10 mouse cellular contexts compared by ENCODE assay signal in the genomic region with DNA sequence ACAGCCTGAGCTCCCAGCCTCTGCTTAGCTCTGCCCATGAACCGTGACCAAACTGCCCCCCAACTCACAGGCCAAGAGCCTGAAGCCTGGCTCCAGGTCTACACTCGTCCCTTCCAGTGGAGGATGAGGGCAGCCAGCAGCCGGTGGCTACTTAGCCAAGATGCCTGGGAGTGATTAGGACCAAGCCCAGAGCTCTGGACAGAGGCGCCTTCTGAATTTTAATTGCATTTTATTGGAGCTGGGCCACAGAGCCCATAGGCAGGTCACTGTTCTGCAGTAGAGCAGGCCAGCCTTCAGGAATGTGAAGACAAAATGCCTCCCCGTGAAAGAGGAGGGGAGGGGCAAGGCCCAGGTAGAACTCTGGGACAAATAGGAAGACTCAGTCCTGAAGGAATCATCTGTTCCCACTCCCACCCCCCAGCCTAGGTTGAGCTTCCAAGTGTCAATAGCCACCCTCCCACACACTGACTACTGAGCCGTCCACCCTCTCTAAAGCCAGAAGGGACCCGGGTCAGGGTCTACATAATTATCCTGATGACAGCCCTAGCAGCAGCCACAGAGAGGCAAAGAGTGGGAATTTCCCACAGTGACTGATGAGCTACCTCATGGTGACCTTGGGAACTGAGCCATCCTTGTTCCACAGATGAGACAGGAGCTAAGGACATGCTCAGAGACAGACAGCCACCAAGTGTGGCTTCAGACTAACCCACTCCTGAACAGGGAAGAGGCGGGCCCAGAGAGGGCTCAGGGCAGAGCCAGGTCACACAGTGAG. TPM values are rescaled to one million over a fixed set of nuclear protein-coding genes. Genes with fewer than 3 reads are reported as not detected.
DNase-seq lines count a peak whose midpoint lies in the region; ATAC-seq and TF ChIP-seq lines count a peak whose summit lies in the region.
"Had no signal": no experiment of that assay in that cellular context is flagged by ENCODE, and none has a peak within 500 bp of the region (broad histone marks: within the 10 kb centered on the region; RNA-seq: fewer than 3 reads in every experiment).

No protein-coding gene starts in this region.

- intact Hi-C loops in heart, postnatal 36 days (cut with DNase I) = no loop called here
- intact Hi-C loops in heart, postnatal 10 days (cut with DNase I) = no loop called here

- DNase-seq in hindbrain, embryonic 11.5 days (ENCODE audit: low spot score) = no peak
- DNase-seq in embryonic facial prominence, embryonic 11.5 days (ENCODE audit: low spot score) = peak; percentile 7
- DNase-seq in kidney, adult 8-10 months = peak; percentile 36 to 75
- no peak for DNase-seq in limb, embryonic 14.5 days (ENCODE audit: low spot score)
- DNase-seq in heart, postnatal 36 days = no peak
- no peak for DNase-seq in heart, postnatal 10 days

- TF ChIP-seq POLR2A in limb, embryonic 14.5 days (IDR thresholded peaks at IDR 0.05; ENCODE audit: borderline replicate concordance, extremely low read depth, insufficient read depth, insufficient read length) = no peak

- WGBS in hindbrain, embryonic 12.5 days = 72% methylated on average over 8 of the region's 8 CpGs
- 77% methylated on average over 8 of the region's 8 CpGs for WGBS in hindbrain, embryonic 11.5 days
- WGBS in embryonic facial prominence, embryonic 11.5 days = 56% methylated on average over 8 of the region's 8 CpGs
- 35% methylated on average over 8 of the region's 8 CpGs for WGBS in limb, embryonic 14.5 days

- H3K9me3 ChIP-seq in hindbrain, embryonic 12.5 days (replicated peaks) = no peaks in the 10 kb centered on the region
- H3K9me3 ChIP-seq in hindbrain, embryonic 11.5 days (ENCODE audit: control insufficient read depth, low read length) = no peaks in the 10 kb centered on the region
- H3K9me3 ChIP-seq in embryonic facial prominence, embryonic 11.5 days (replicated peaks; ENCODE audit: control insufficient read depth, low read length) = no peaks in the 10 kb centered on the region
- H3K9me3 ChIP-seq in limb, embryonic 14.5 days (ENCODE audit: control insufficient read depth, low read length) = no peaks in the 10 kb centered on the region

- H3K4me3 ChIP-seq in hindbrain, embryonic 12.5 days = no peak overlapping the region
- H3K4me3 ChIP-seq in hindbrain, embryonic 11.5 days (ENCODE audit: low read depth, low read length) = no peak overlapping the region
- H3K4me3 ChIP-seq in embryonic facial prominence, embryonic 11.5 days (ENCODE audit: low read depth, low read length) = no peak overlapping the region
- no peak overlapping the region for H3K4me3 ChIP-seq in limb, embryonic 14.5 days (replicated peaks; ENCODE audit: low read length)

- no peaks in the 10 kb centered on the region for H3K36me3 ChIP-seq in hindbrain, embryonic 12.5 days
- no peaks in the 10 kb centered on the region for H3K36me3 ChIP-seq in hindbrain, embryonic 11.5 days (ENCODE audit: control insufficient read depth, insufficient read depth, low read length)
- no peaks in the 10 kb centered on the region for H3K36me3 ChIP-seq in embryonic facial prominence, embryonic 11.5 days (replicated peaks; ENCODE audit: control insufficient read depth, insufficient read depth, low read depth, low read length)
- no peaks in the 10 kb centered on the region for H3K36me3 ChIP-seq in limb, embryonic 14.5 days (ENCODE audit: control insufficient read depth, insufficient read depth, low read length)

- H3K4me2 ChIP-seq in hindbrain, embryonic 12.5 days (replicated peaks) = no peak overlapping the region
- no peak overlapping the region for H3K4me2 ChIP-seq in hindbrain, embryonic 11.5 days (replicated peaks; ENCODE audit: low read depth, low read length)
- H3K4me2 ChIP-seq in embryonic facial prominence, embryonic 11.5 days (ENCODE audit: low read depth, low read length) = no peak overlapping the region
- H3K4me2 ChIP-seq in limb, embryonic 14.5 days (replicated peaks; ENCODE audit: low read depth, low read length, severe bottlenecking) = no peak overlapping the region

- H3K4me1 ChIP-seq in hindbrain, embryonic 12.5 days = peaks cover 14% of the 10 kb centered on the region; the same call in 1 of the 2 replicates
- no peaks in the 10 kb centered on the region; the same call in 1 of the 2 replicates for H3K4me1 ChIP-seq in hindbrain, embryonic 11.5 days (replicated peaks; ENCODE audit: control insufficient read depth, insufficient read depth, low read length)
- H3K4me1 ChIP-seq in embryonic facial prominence, embryonic 11.5 days (ENCODE audit: control insufficient read depth, insufficient read depth, low read length) = no peaks in the 10 kb centered on the region; the same call in 1 of the 2 replicates
- peaks cover 12% of the 10 kb centered on the region for H3K4me1 ChIP-seq in limb, embryonic 14.5 days (ENCODE audit: control insufficient read depth, insufficient read depth, low read length)

- H3K27ac ChIP-seq in hindbrain, embryonic 12.5 days = no peak overlapping the region
- no peak overlapping the region for H3K27ac ChIP-seq in hindbrain, embryonic 11.5 days (ENCODE audit: low read depth, low read length)
- peak overlapping the region; percentile 13; the same call in 1 of the 2 replicates for H3K27ac ChIP-seq in embryonic facial prominence, embryonic 11.5 days (replicated peaks; ENCODE audit: low read depth, low read length)
- H3K27ac ChIP-seq in limb, embryonic 14.5 days (replicated peaks; ENCODE audit: low read depth, low read length) = 0 out of 2 replicates have a peak overlapping the region, but pooled peaks have one; percentile 56
- H3K27ac ChIP-seq: macrophage had no signal

- no peaks in the 10 kb centered on the region for H3K27me3 ChIP-seq in hindbrain, embryonic 12.5 days
- H3K27me3 ChIP-seq in hindbrain, embryonic 11.5 days (ENCODE audit: control insufficient read depth, insufficient read depth, low read length) = no peaks in the 10 kb centered on the region
- no peaks in the 10 kb centered on the region for H3K27me3 ChIP-seq in embryonic facial prominence, embryonic 11.5 days (ENCODE audit: control insufficient read depth, insufficient read depth, low read length)
- no peaks in the 10 kb centered on the region for H3K27me3 ChIP-seq in limb, embryonic 14.5 days (ENCODE audit: control insufficient read depth, insufficient read depth, low read length)

- ATAC-seq in hindbrain, embryonic 12.5 days (ENCODE audit: low FRiP score) = 0 out of 2 replicates have a peak, but pooled peaks have one; percentile 11
- ATAC-seq in hindbrain, embryonic 11.5 days (ENCODE audit: low FRiP score) = no peak
- no peak for ATAC-seq in embryonic facial prominence, embryonic 11.5 days (replicated peaks; ENCODE audit: insufficient number of reproducible peaks, low FRiP score, low TSS enrichment, low read depth)
- ATAC-seq in limb, embryonic 14.5 days (ENCODE audit: low FRiP score, low read depth) = peak; percentile 71
- ATAC-seq in megakaryocyte, adult 5-6 weeks (ENCODE audit: poor library complexity, severe bottlenecking) = no peak

- H3K9ac ChIP-seq in hindbrain, embryonic 12.5 days = no peak overlapping the region
- no peak overlapping the region; the same call in 1 of the 2 replicates for H3K9ac ChIP-seq in hindbrain, embryonic 11.5 days (ENCODE audit: low read depth, low read length)
- no peak overlapping the region for H3K9ac ChIP-seq in embryonic facial prominence, embryonic 11.5 days (replicated peaks; ENCODE audit: low read length)
- no peak overlapping the region for H3K9ac ChIP-seq in limb, embryonic 14.5 days (ENCODE audit: low read depth, low read length, severe bottlenecking)

RNA-seq across cellular contexts. Expression of a gene that starts 16.6 kb away (rescaled TPM):
- 0.14 and 0.20 TPM in 2 replicates for polyA plus RNA-seq in hindbrain, embryonic 12.5 days (2016; fragmentation: Nextera tagmentation; extraction: Ambion mirVana)
- polyA plus RNA-seq in hindbrain, embryonic 11.5 days (2014; fragmentation: Nextera tagmentation; extraction: Ambion mirVana) = 0.14 and 0.23 TPM in 2 replicates
- 0.45 and 0.52 TPM in 2 replicates for polyA plus RNA-seq in embryonic facial prominence, embryonic 11.5 days (2014; fragmentation: Nextera tagmentation; extraction: Ambion mirVana)
- polyA plus RNA-seq in limb, embryonic 14.5 days (2012; rRNA removed) = 0.53 and 0.59 TPM in 2 replicates
- polyA plus RNA-seq in limb, embryonic 14.5 days (2014; fragmentation: Nextera tagmentation; extraction: Ambion mirVana) = 0.28 and 0.36 TPM in 2 replicates
- under 1 TPM; 0.19 to 0.22 TPM for total RNA-seq in heart, postnatal 36 days (2021)
- not detected in 2 replicates for total RNA-seq in megakaryocyte, adult 5-6 weeks (2015)
- 0.26 TPM in 1 of 2 replicates, not detected in the other for total RNA-seq in megakaryocyte, adult 5-6 weeks (2017)
- under 1 TPM; 0.10 to 0.22 TPM for total RNA-seq in heart, postnatal 10 days (2021)
- total RNA-seq: granulocyte monocyte progenitor cell, adult 5-6 weeks had no signal
- polyA plus RNA-seq: macrophage had no signal

RNA-seq across cellular contexts. Expression of a gene that starts 51.7 kb away (rescaled TPM):
- 0.40 and 0.48 TPM in 2 replicates for polyA plus RNA-seq in hindbrain, embryonic 12.5 days (2016; fragmentation: Nextera tagmentation; extraction: Ambion mirVana)
- 0.66 and 0.77 TPM in 2 replicates for polyA plus RNA-seq in hindbrain, embryonic 11.5 days (2014; fragmentation: Nextera tagmentation; extraction: Ambion mirVana)
- 0.36 and 0.71 TPM in 2 replicates for polyA plus RNA-seq in embryonic facial prominence, embryonic 11.5 days (2014; fragmentation: Nextera tagmentation; extraction: Ambion mirVana)
- polyA plus RNA-seq in limb, embryonic 14.5 days (2012; rRNA removed) = 0.65 and 1.4 TPM in 2 replicates
- polyA plus RNA-seq in limb, embryonic 14.5 days (2014; fragmentation: Nextera tagmentation; extraction: Ambion mirVana) = 0.83 and 1.3 TPM in 2 replicates
- not detected for total RNA-seq in heart, postnatal 36 days (2021)
- total RNA-seq in megakaryocyte, adult 5-6 weeks (2015) = not detected in 2 replicates
- total RNA-seq in megakaryocyte, adult 5-6 weeks (2017) = not detected in 2 replicates
- not detected for total RNA-seq in heart, postnatal 10 days (2021)
- total RNA-seq: granulocyte monocyte progenitor cell, adult 5-6 weeks had no signal
- polyA plus RNA-seq: macrophage had no signal

Comparison
In these comparisons a context has a peak if more than half of its experiments do, and no peak if none do; other contexts are left out.
1. ATAC-seq: peak in hindbrain, embryonic 12.5 days (single experiment) and limb, embryonic 14.5 days (single experiment); none in hindbrain, embryonic 11.5 days (single experiment), embryonic facial prominence, embryonic 11.5 days (single experiment) and megakaryocyte, adult 5-6 weeks (single experiment).
2. H3K27ac ChIP-seq: peak in embryonic facial prominence, embryonic 11.5 days (single experiment) and limb, embryonic 14.5 days (single experiment); none in hindbrain, embryonic 12.5 days (single experiment) and hindbrain, embryonic 11.5 days (single experiment).
3. DNase-seq: peak in embryonic facial prominence, embryonic 11.5 days (single experiment) and kidney, adult 8-10 months (2 of 2); none in hindbrain, embryonic 11.5 days (single experiment), limb, embryonic 14.5 days (single experiment), heart, postnatal 36 days (0 of 2) and heart, postnatal 10 days (0 of 2).